Mouse (Mus musculus): Measurements from ENCODE around the gene A930033H14Rik. TPM values are rescaled to one million over a fixed set of nuclear protein-coding genes. Genes with fewer than 3 reads are reported as not detected.

A930033H14Rik gene
- polyA plus RNA-seq, 1 experiment from 2014 or later = 1.8 TPM

- WGBS = 95% methylated on average over 3 of the region's 3 CpGs
These were observed 4.2 kb downstream of the A930033H14Rik start for GRCm38 (mm10) chr10:69208705-69209104.

GRCm38 (mm10) chr10:69207981-69208630 lies 4.8 kb downstream of the A930033H14Rik start:
- Histone ChIP-seq H3K4me1 (ENCODE audit: control insufficient read depth, insufficient read depth, low read depth, low read length) (peaks cover 9% of the 10 kb centered on the region), H3K4me3 (ENCODE audit: low read length) (no peak overlapping the region), H3K27me3 (replicated peaks; ENCODE audit: control insufficient read depth, insufficient read depth, low read length) (no peaks in the 10 kb centered on the region), H3K27ac (ENCODE audit: low read depth, low read length) (no peak overlapping the region), H3K36me3 (ENCODE audit: control insufficient read depth, insufficient read depth, low read length) (no peaks in the 10 kb centered on the region), H3K4me2 (ENCODE audit: low read length) (no peak overlapping the region), H3K9ac (ENCODE audit: low read depth, low read length) (no peak overlapping the region), H3K9me3 (ENCODE audit: control insufficient read depth, low read length) (peaks cover 2% of the 10 kb centered on the region; the same call in 1 of the 2 replicates)
- 83% methylated on average over 15 of the region's 15 CpGs for WGBS
- no peak for ATAC-seq

More at GRCm38 (mm10) chr10:69208705-69209104, 4.2 kb downstream of the A930033H14Rik start:
- Histone ChIP-seq H3K4me2 (ENCODE audit: low read length) (no peak overlapping the region), H3K9ac (ENCODE audit: low read depth, low read length) (no peak overlapping the region), H3K9me3 (ENCODE audit: control insufficient read depth, low read length) (peaks cover 2% of the 10 kb centered on the region; the same call in 1 of the 2 replicates), H3K4me1 (ENCODE audit: control insufficient read depth, insufficient read depth, low read depth, low read length) (peaks cover 11% of the 10 kb centered on the region), H3K4me3 (ENCODE audit: low read length) (no peak overlapping the region), H3K27me3 (replicated peaks; ENCODE audit: control insufficient read depth, insufficient read depth, low read length) (no peaks in the 10 kb centered on the region), H3K36me3 (ENCODE audit: control insufficient read depth, insufficient read depth, low read length) (no peaks in the 10 kb centered on the region), H3K27ac (ENCODE audit: low read depth, low read length) (no peak overlapping the region)
- ATAC-seq = no peak

- H3K4me3 ChIP-seq (ENCODE audit: low read length) = no peak overlapping the region
- H3K36me3 ChIP-seq (ENCODE audit: control insufficient read depth, insufficient read depth, low read length) = no peaks in the 10 kb centered on the region
- H3K27me3 ChIP-seq (replicated peaks; ENCODE audit: control insufficient read depth, insufficient read depth, low read length) = no peaks in the 10 kb centered on the region
- no peak for ATAC-seq
- WGBS = 89% methylated on average over 7 of the region's 7 CpGs
- H3K4me1 ChIP-seq (ENCODE audit: control insufficient read depth, insufficient read depth, low read depth, low read length) = peaks cover 9% of the 10 kb centered on the region
- no peak overlapping the region for H3K27ac ChIP-seq (ENCODE audit: low read depth, low read length)
- H3K9ac ChIP-seq (ENCODE audit: low read depth, low read length) = no peak overlapping the region
- no peak overlapping the region for H3K4me2 ChIP-seq (ENCODE audit: low read length)
- H3K9me3 ChIP-seq (ENCODE audit: control insufficient read depth, low read length) = peaks cover 2% of the 10 kb centered on the region; the same call in 1 of the 2 replicates
These were observed 5.4 kb downstream of the A930033H14Rik start for GRCm38 (mm10) chr10:69207481-69207880.

GRCm38 (mm10) chr10:69206081-69206480 lies 6.8 kb downstream of the A930033H14Rik start:
- no peak overlapping the region for H3K4me2 ChIP-seq (ENCODE audit: low read length)
- ATAC-seq = no peak
- H3K27ac ChIP-seq (ENCODE audit: low read depth, low read length) = no peak overlapping the region
- no peaks in the 10 kb centered on the region for H3K36me3 ChIP-seq (ENCODE audit: control insufficient read depth, insufficient read depth, low read length)
- no peaks in the 10 kb centered on the region for H3K27me3 ChIP-seq (replicated peaks; ENCODE audit: control insufficient read depth, insufficient read depth, low read length)
- H3K9ac ChIP-seq (ENCODE audit: low read depth, low read length) = no peak overlapping the region
- peaks cover 2% of the 10 kb centered on the region; the same call in 1 of the 2 replicates for H3K9me3 ChIP-seq (ENCODE audit: control insufficient read depth, low read length)
- no peaks in the 10 kb centered on the region; the same call in 1 of the 2 replicates for H3K4me1 ChIP-seq (ENCODE audit: control insufficient read depth, insufficient read depth, low read depth, low read length)
- H3K4me3 ChIP-seq (ENCODE audit: low read length) = no peak overlapping the region
- 87% methylated on average over 6 of the region's 6 CpGs for WGBS

GRCm38 (mm10) chr10:69204677-69205400 lies 8.1 kb downstream of the A930033H14Rik start:
- H3K9ac ChIP-seq (ENCODE audit: low read depth, low read length) = no peak overlapping the region
- H3K4me3 ChIP-seq (ENCODE audit: low read length) = no peak overlapping the region
- H3K4me2 ChIP-seq (ENCODE audit: low read length) = no peak overlapping the region
- no peaks in the 10 kb centered on the region for H3K27me3 ChIP-seq (replicated peaks; ENCODE audit: control insufficient read depth, insufficient read depth, low read length)
- H3K27ac ChIP-seq (ENCODE audit: low read depth, low read length) = no peak overlapping the region
- H3K4me1 ChIP-seq (ENCODE audit: control insufficient read depth, insufficient read depth, low read depth, low read length) = no peaks in the 10 kb centered on the region
- peaks cover 2% of the 10 kb centered on the region; the same call in 1 of the 2 replicates for H3K9me3 ChIP-seq (ENCODE audit: control insufficient read depth, low read length)
- no peaks in the 10 kb centered on the region for H3K36me3 ChIP-seq (ENCODE audit: control insufficient read depth, insufficient read depth, low read length)
- no peak for ATAC-seq
- 25% methylated on average over 8 of the region's 8 CpGs for WGBS

GRCm38 (mm10) chr10:69193721-69194120 lies 19.2 kb downstream of the A930033H14Rik start:
- Histone ChIP-seq H3K27ac (ENCODE audit: low read depth, low read length) (no peak overlapping the region), H3K36me3 (ENCODE audit: control insufficient read depth, insufficient read depth, low read length) (no peaks in the 10 kb centered on the region), H3K9ac (ENCODE audit: low read depth, low read length) (no peak overlapping the region), H3K27me3 (replicated peaks; ENCODE audit: control insufficient read depth, insufficient read depth, low read length) (no peaks in the 10 kb centered on the region), H3K4me3 (ENCODE audit: low read length) (no peak overlapping the region), H3K4me2 (ENCODE audit: low read length) (no peak overlapping the region), H3K4me1 (ENCODE audit: control insufficient read depth, insufficient read depth, low read depth, low read length) (no peaks in the 10 kb centered on the region), H3K9me3 (ENCODE audit: control insufficient read depth, low read length) (no peaks in the 10 kb centered on the region)
- no peak for ATAC-seq
- 92% methylated on average over 10 of the region's 10 CpGs for WGBS

- H3K4me2 ChIP-seq (ENCODE audit: low read length) = no peak overlapping the region
- H3K27ac ChIP-seq (ENCODE audit: low read depth, low read length) = no peak overlapping the region
- H3K9ac ChIP-seq (ENCODE audit: low read depth, low read length) = no peak overlapping the region
- no peaks in the 10 kb centered on the region for H3K4me1 ChIP-seq (ENCODE audit: control insufficient read depth, insufficient read depth, low read depth, low read length)
- 82% methylated on average over 5 of the region's 5 CpGs for WGBS
- no peak for ATAC-seq
- no peak overlapping the region for H3K4me3 ChIP-seq (ENCODE audit: low read length)
- H3K27me3 ChIP-seq (replicated peaks; ENCODE audit: control insufficient read depth, insufficient read depth, low read length) = no peaks in the 10 kb centered on the region
- H3K36me3 ChIP-seq (ENCODE audit: control insufficient read depth, insufficient read depth, low read length) = no peaks in the 10 kb centered on the region
- H3K9me3 ChIP-seq (ENCODE audit: control insufficient read depth, low read length) = no peaks in the 10 kb centered on the region
These were observed 20.6 kb downstream of the A930033H14Rik start for GRCm38 (mm10) chr10:69192266-69192665.

- Histone ChIP-seq H3K4me3 (ENCODE audit: low read length) (no peak overlapping the region), H3K36me3 (ENCODE audit: control insufficient read depth, insufficient read depth, low read length) (no peaks in the 10 kb centered on the region), H3K9ac (ENCODE audit: low read depth, low read length) (no peak overlapping the region), H3K4me1 (ENCODE audit: control insufficient read depth, insufficient read depth, low read depth, low read length) (no peaks in the 10 kb centered on the region), H3K27ac (ENCODE audit: low read depth, low read length) (no peak overlapping the region), H3K4me2 (ENCODE audit: low read length) (no peak overlapping the region), H3K27me3 (replicated peaks; ENCODE audit: control insufficient read depth, insufficient read depth, low read length) (no peaks in the 10 kb centered on the region), H3K9me3 (ENCODE audit: control insufficient read depth, low read length) (no peaks in the 10 kb centered on the region)
- no peak for ATAC-seq
- 86% methylated on average over 10 of the region's 10 CpGs for WGBS
These were observed 22.3 kb downstream of the A930033H14Rik start for GRCm38 (mm10) chr10:69190434-69191160.
